ENCODE assay signal across 23 mouse cellular contexts in genomic region chr16:91103386-91103785, GRCm38 (mm10). TPM values are rescaled to one million over a fixed set of nuclear protein-coding genes. Genes with fewer than 3 reads are reported as not detected.
DNase-seq lines count a peak whose midpoint lies in the region; ATAC-seq and TF ChIP-seq lines count a peak whose summit lies in the region.
"Had no signal": no experiment of that assay in that cellular context is flagged by ENCODE, and none has a peak within 500 bp of the region (broad histone marks: within the 10 kb centered on the region; RNA-seq: fewer than 3 reads in every experiment).

No protein-coding gene starts in this region.

- TF ChIP-seq CTCF in forebrain, postnatal 0 days (IDR thresholded peaks at IDR 0.05; ENCODE audit: low read depth) = no peak
- no peak for TF ChIP-seq CTCF in E14TG2a.4 (conservative IDR thresholded peaks at IDR 0.05; ENCODE audit: low read length)

- WGBS in forebrain, embryonic 10.5 days = 72% methylated on average over 14 of the region's 14 CpGs
- WGBS in forebrain, postnatal 0 days = 34% methylated on average over 14 of the region's 14 CpGs
- 30% methylated on average over 14 of the region's 14 CpGs for WGBS in forebrain, embryonic 14.5 days

- H3K27ac ChIP-seq in forebrain, embryonic 10.5 days = peak overlapping the region; percentile 77
- no peak overlapping the region for H3K27ac ChIP-seq in forebrain, postnatal 0 days (ENCODE audit: low read depth, low read length)
- no peak overlapping the region for H3K27ac ChIP-seq in forebrain, embryonic 14.5 days (ENCODE audit: low read depth, low read length)
- H3K27ac ChIP-seq: hindbrain, embryonic 14.5 days; limb, embryonic 15.5 days; liver, embryonic 14.5 days; midbrain, embryonic 13.5 days had no signal

- no peak overlapping the region for H3K4me2 ChIP-seq in forebrain, postnatal 0 days (ENCODE audit: low read depth)
- H3K4me2 ChIP-seq in forebrain, embryonic 14.5 days (ENCODE audit: low read length) = peak overlapping the region; percentile 1; the same call in 1 of the 2 replicates
- H3K4me2 ChIP-seq: hindbrain, embryonic 14.5 days; limb, embryonic 15.5 days; lung, embryonic 14.5 days; midbrain, embryonic 13.5 days had no signal

- H3K36me3 ChIP-seq in forebrain, embryonic 10.5 days (replicated peaks) = no peaks in the 10 kb centered on the region
- H3K36me3 ChIP-seq in forebrain, postnatal 0 days (ENCODE audit: insufficient read depth) = no peaks in the 10 kb centered on the region
- H3K36me3 ChIP-seq in E14TG2a.4 (ENCODE audit: insufficient read depth, low read length) = no peaks in the 10 kb centered on the region
- H3K36me3 ChIP-seq in forebrain, embryonic 14.5 days (ENCODE audit: control insufficient read depth, insufficient read depth, low read length) = no peaks in the 10 kb centered on the region
- H3K36me3 ChIP-seq: limb, embryonic 15.5 days; midbrain, embryonic 13.5 days had no signal

- H3K9ac ChIP-seq in forebrain, postnatal 0 days = no peak overlapping the region
- H3K9ac ChIP-seq in forebrain, embryonic 14.5 days (ENCODE audit: low read length) = no peak overlapping the region
- H3K9ac ChIP-seq: hindbrain, embryonic 14.5 days; limb, embryonic 15.5 days; liver, embryonic 14.5 days; lung, embryonic 14.5 days; midbrain, embryonic 13.5 days had no signal

- H3K27me3 ChIP-seq in forebrain, embryonic 10.5 days (ENCODE audit: poor library complexity, severe bottlenecking) = peaks cover 90% of the 10 kb centered on the region
- H3K27me3 ChIP-seq in forebrain, postnatal 0 days (ENCODE audit: insufficient read depth, low read length) = peaks cover 13% of the 10 kb centered on the region
- H3K27me3 ChIP-seq in E14TG2a.4 (ENCODE audit: insufficient read depth, low read length) = peaks cover 4% of the 10 kb centered on the region
- H3K27me3 ChIP-seq in forebrain, embryonic 14.5 days (replicated peaks; ENCODE audit: control insufficient read depth, insufficient read depth, low read length) = 0 out of 2 replicates have a peak, but pooled peaks cover 2% of the 10 kb centered on the region
- H3K27me3 ChIP-seq: limb, embryonic 15.5 days had no signal

- intact Hi-C loops in left cerebral cortex, postnatal 4 days (cut with DNase I) = no loop called here

- no peak overlapping the region for H3K4me3 ChIP-seq in forebrain, embryonic 10.5 days
- no peak overlapping the region for H3K4me3 ChIP-seq in forebrain, postnatal 0 days (ENCODE audit: low read depth, low read length)
- H3K4me3 ChIP-seq in E14TG2a.4 (replicated peaks; ENCODE audit: low read length) = peak overlapping the region; percentile 35
- H3K4me3 ChIP-seq in forebrain, embryonic 14.5 days (ENCODE audit: low read depth, low read length) = no peak overlapping the region
- H3K4me3 ChIP-seq: limb, embryonic 15.5 days; megakaryocyte, embryonic 14.5 days; midbrain, embryonic 13.5 days had no signal

- no peak for DNase-seq in forebrain, embryonic 10.5 days (ENCODE audit: extremely low spot score, low spot score)
- no peak for DNase-seq in forebrain, postnatal 0 days
- no peak for DNase-seq in forebrain, embryonic 14.5 days (ENCODE audit: low spot score)
- DNase-seq in thymus, postnatal 36 days = peak; percentile 61 to 79
- no peak for DNase-seq in cerebellum, postnatal 4 days (ENCODE audit: low spot score in 2 of 2)
- no peak for DNase-seq in left cerebral cortex, postnatal 4 days
- DNase-seq: adrenal gland, postnatal 14 days; cerebellum, adult 2 months; cerebellum, postnatal 36 days; gastrocnemius, postnatal 14 days; heart, postnatal 36 days; kidney, adult 18-20 months; kidney, postnatal 4 days; lung, embryonic 14.5 days; lung, postnatal 36 days had no signal

- peaks cover 11% of the 10 kb centered on the region for H3K9me3 ChIP-seq in forebrain, embryonic 10.5 days
- no peaks in the 10 kb centered on the region for H3K9me3 ChIP-seq in forebrain, postnatal 0 days (ENCODE audit: low read length)
- peaks cover 8% of the 10 kb centered on the region for H3K9me3 ChIP-seq in E14TG2a.4 (ENCODE audit: low read length)
- no peaks in the 10 kb centered on the region; the same call in 1 of the 2 replicates for H3K9me3 ChIP-seq in forebrain, embryonic 14.5 days (replicated peaks; ENCODE audit: control insufficient read depth, low read length)
- H3K9me3 ChIP-seq: limb, embryonic 15.5 days; midbrain, embryonic 13.5 days had no signal

- ATAC-seq in forebrain, postnatal 0 days = no peak
- no peak for ATAC-seq in forebrain, embryonic 14.5 days
- ATAC-seq: inflammation-experienced regulatory T-cells, adult 6 months; midbrain, embryonic 13.5 days; Patski had no signal

- peaks cover 78% of the 10 kb centered on the region for H3K4me1 ChIP-seq in forebrain, embryonic 10.5 days
- 0 out of 2 replicates have a peak, but pooled peaks cover 2% of the 10 kb centered on the region for H3K4me1 ChIP-seq in forebrain, postnatal 0 days (ENCODE audit: insufficient read depth)
- peaks cover 12% of the 10 kb centered on the region for H3K4me1 ChIP-seq in E14TG2a.4 (replicated peaks; ENCODE audit: low read depth, low read length)
- peaks cover 37% of the 10 kb centered on the region for H3K4me1 ChIP-seq in forebrain, embryonic 14.5 days (ENCODE audit: control insufficient read depth, insufficient read depth, low read length)
- H3K4me1 ChIP-seq: limb, embryonic 15.5 days; megakaryocyte, embryonic 14.5 days had no signal

RNA-seq across cellular contexts. Expression of gene 4932438H23Rik, which starts 8.5 kb away (rescaled TPM):
- polyA plus RNA-seq in forebrain, embryonic 10.5 days (2016; fragmentation: Nextera tagmentation; extraction: Ambion mirVana) = 0.10 and 0.12 TPM in 2 replicates
- total RNA-seq in forebrain, postnatal 0 days (2014; rRNA removed) = 1.2 and 1.4 TPM in 2 replicates
- polyA plus RNA-seq in forebrain, postnatal 0 days (2015; fragmentation: Nextera tagmentation; extraction: Ambion mirVana) = 0.43 and 0.81 TPM in 2 replicates
- polyA plus RNA-seq in forebrain, embryonic 14.5 days (2014; fragmentation: Nextera tagmentation; extraction: Ambion mirVana) = 0.48 and 1.0 TPM in 2 replicates
- under 1 TPM; 0.40 to 0.44 TPM for total RNA-seq in left cerebral cortex, postnatal 4 days (2021)
- total RNA-seq: adrenal gland, postnatal 14 days had no signal
- polyA plus RNA-seq: liver, embryonic 14.5 days; Patski had no signal

RNA-seq across cellular contexts. Expression of gene Paxbp1, which starts 59.0 kb away (rescaled TPM):
- polyA plus RNA-seq in forebrain, embryonic 10.5 days (2016; fragmentation: Nextera tagmentation; extraction: Ambion mirVana) = 67.0 and 70.8 TPM in 2 replicates
- 80.0 and 88.6 TPM in 2 replicates for total RNA-seq in forebrain, postnatal 0 days (2014; rRNA removed)
- 10.3 and 19.5 TPM in 2 replicates for polyA plus RNA-seq in forebrain, postnatal 0 days (2015; fragmentation: Nextera tagmentation; extraction: Ambion mirVana)
- polyA plus RNA-seq in forebrain, embryonic 14.5 days (2014; fragmentation: Nextera tagmentation; extraction: Ambion mirVana) = 48.1 and 71.6 TPM in 2 replicates
- total RNA-seq in left cerebral cortex, postnatal 4 days (2021) = 10 to 100 TPM; 91.2 to 94.8 TPM

Comparison
In these comparisons a context has a peak if more than half of its experiments do, and no peak if none do; other contexts are left out.
1. DNase-seq: peak in thymus, postnatal 36 days (2 of 2); none in forebrain, embryonic 10.5 days (single experiment), forebrain, postnatal 0 days (single experiment), forebrain, embryonic 14.5 days (single experiment), cerebellum, postnatal 4 days (0 of 2) and left cerebral cortex, postnatal 4 days (single experiment).